Mouse (Mus musculus) neural tube, embryonic 13.5 days (tissue): ENCODE measurements around the gene Hist2h4. TPM values are rescaled to one million over a fixed set of nuclear protein-coding genes. Genes with fewer than 3 reads are reported as not detected.
"Not testable (repeated sequence)": the region's sequence is repeated elsewhere in the genome, so short reads cannot be mapped to it uniquely, and the experiment has no call there.

Experiments used
- ATAC-seq: fragments of 200-750 bp; cut with Nextera tagmentation; 2 replicates; pipeline ENCODE4 v1.8.0; 2017; ENCODE audit warnings: low read depth, mild to moderate bottlenecking, moderate TSS enrichment, moderate library complexity
- H3K27ac ChIP-seq: fragments of 300-500 bp; sonication (generic); replicated peaks from 2 replicates; pipeline ENCODE4 v1.5.1; 2015; ENCODE audit warnings: moderate library complexity, mild to moderate bottlenecking, inconsistent platforms
- H3K27me3 ChIP-seq: fragments of 300-500 bp; sonication (generic); 2 replicates; pipeline ENCODE4 v1.6.1; 2015; ENCODE audit warnings: mild to moderate bottlenecking, inconsistent platforms
- H3K36me3 ChIP-seq: fragments of 300-500 bp; sonication (generic); 2 replicates; pipeline ENCODE4 v1.6.1; 2015; ENCODE audit warnings: mild to moderate bottlenecking, inconsistent platforms
- H3K4me1 ChIP-seq: fragments of 300-500 bp; sonication (generic); replicated peaks from 2 replicates; pipeline ENCODE4 v1.6.1; 2015; ENCODE audit warnings: inconsistent platforms
- H3K4me2 ChIP-seq: fragments of 300-500 bp; sonication (generic); 2 replicates; pipeline ENCODE4 v1.6.1; 2015; ENCODE audit warnings: inconsistent platforms, mild to moderate bottlenecking, moderate library complexity
- H3K4me3 ChIP-seq: fragments of 300-500 bp; sonication (generic); 2 replicates; pipeline ENCODE4 v1.5.1; 2015; ENCODE audit warnings: mild to moderate bottlenecking, inconsistent platforms
- H3K9ac ChIP-seq: fragments of 300-500 bp; sonication (generic); 2 replicates; pipeline ENCODE4 v1.6.1; 2015; ENCODE audit warnings: moderate library complexity, mild to moderate bottlenecking, inconsistent platforms
- H3K9me3 ChIP-seq: fragments of 300-500 bp; sonication (generic); 2 replicates; pipeline ENCODE4 v1.6.1; 2016; ENCODE audit warnings: inconsistent platforms
- WGBS: fragments of 180-500 bp; shearing (Covaris S2); methylation state at CpG from one replicate; pipeline ENCODE4 v1.1.7; 2015; 5-methylcytosine and 5-hydroxymethylcytosine counted together
- polyA plus RNA-seq: library from polyadenylated mRNA; unstranded; fragments of >200 nt; fragmentation: Nextera tagmentation; extraction: Ambion mirVana; gene quantifications from 2 replicates; pipeline ENCODE4 v1.2.1, GENCODE M21; 2015

Gene Hist2h4
- polyA plus RNA-seq, 1 experiment from 2014 or later, result 3.5 TPM

GRCm38 (mm10) chr3:96238954-96239793, 23.9 kb downstream of the Hist2h4 start, which contains the start of gene Hist2h3c2:
TSS of gene Hist2h3c2 (minus strand) at chr3:96239127.
- H3K27ac ChIP-seq, result peak within 1 kb of the TSS; percentile 78
- H3K4me2 ChIP-seq, result peak within 1 kb of the TSS; percentile 52
- ATAC-seq, result peak; percentile 88
- not testable (repeated sequence) for H3K27me3 ChIP-seq, H3K9me3 ChIP-seq, H3K36me3 ChIP-seq
- WGBS, result under 1% methylated on average over 21 of the region's 68 CpGs
- peak within 1 kb of the TSS; percentile 36 for H3K4me3 ChIP-seq
- peaks cover 25% of the 10 kb centered on the region for H3K4me1 ChIP-seq
- H3K9ac ChIP-seq, result peak within 1 kb of the TSS; percentile 66

- Histone ChIP-seq H3K9me3 (no peaks in the 10 kb centered on the region), H3K27me3 (no peaks in the 10 kb centered on the region), H3K36me3 (no peaks in the 10 kb centered on the region), H3K27ac (no peak overlapping the region), H3K9ac (peak overlapping the region; percentile 66), H3K4me3 (peak overlapping the region; percentile 34), H3K4me2 (peak overlapping the region; percentile 52), H3K4me1 (peaks cover 20% of the 10 kb centered on the region)
- WGBS, result under 1% methylated on average over 12 of the region's 12 CpGs
- no peak for ATAC-seq
These were observed 25.1 kb downstream of the Hist2h4 start for GRCm38 (mm10) chr3:96237904-96238511.

- no peaks in the 10 kb centered on the region for H3K27me3 ChIP-seq
- peak overlapping the region; percentile 52 for H3K4me2 ChIP-seq
- peaks cover 20% of the 10 kb centered on the region for H3K4me1 ChIP-seq
- peak overlapping the region; percentile 66 for H3K9ac ChIP-seq
- H3K27ac ChIP-seq, result no peak overlapping the region
- H3K9me3 ChIP-seq, result no peaks in the 10 kb centered on the region
- peak overlapping the region; percentile 34 for H3K4me3 ChIP-seq
- ATAC-seq, result no peak
- no peaks in the 10 kb centered on the region for H3K36me3 ChIP-seq
- WGBS, result 24% methylated on average over 7 of the region's 7 CpGs
These were observed 25.7 kb downstream of the Hist2h4 start for GRCm38 (mm10) chr3:96237335-96237903.

GRCm38 (mm10) chr3:96236834-96237334, 26.2 kb downstream of the Hist2h4 start:
- 82% methylated on average over 4 of the region's 4 CpGs for WGBS
- no peak for ATAC-seq
- peak overlapping the region; percentile 52 for H3K4me2 ChIP-seq
- H3K9me3 ChIP-seq, result no peaks in the 10 kb centered on the region
- peak overlapping the region; percentile 34 for H3K4me3 ChIP-seq
- peaks cover 20% of the 10 kb centered on the region for H3K4me1 ChIP-seq
- H3K9ac ChIP-seq, result peak overlapping the region; percentile 66; the same call in 1 of the 2 replicates
- no peaks in the 10 kb centered on the region for H3K27me3 ChIP-seq
- no peaks in the 10 kb centered on the region for H3K36me3 ChIP-seq
- no peak overlapping the region for H3K27ac ChIP-seq

GRCm38 (mm10) chr3:96235836-96236235, 27.3 kb downstream of the Hist2h4 start:
- no peak overlapping the region for H3K4me2 ChIP-seq
- no peaks in the 10 kb centered on the region for H3K36me3 ChIP-seq
- peaks cover 17% of the 10 kb centered on the region for H3K4me1 ChIP-seq
- no peaks in the 10 kb centered on the region for H3K27me3 ChIP-seq
- no peak for ATAC-seq
- 74% methylated on average over 3 of the region's 3 CpGs for WGBS
- H3K9ac ChIP-seq, result no peak overlapping the region
- H3K4me3 ChIP-seq, result no peak overlapping the region
- H3K9me3 ChIP-seq, result no peaks in the 10 kb centered on the region
- no peak overlapping the region for H3K27ac ChIP-seq

GRCm38 (mm10) chr3:96234914-96235313, 28.2 kb downstream of the Hist2h4 start:
- peaks cover 15% of the 10 kb centered on the region for H3K4me1 ChIP-seq
- no peak overlapping the region for H3K4me2 ChIP-seq
- no peak overlapping the region for H3K4me3 ChIP-seq
- H3K9ac ChIP-seq, result no peak overlapping the region
- H3K27ac ChIP-seq, result no peak overlapping the region
- H3K36me3 ChIP-seq, result no peaks in the 10 kb centered on the region
- WGBS, result 90% methylated on average over 2 of the region's 2 CpGs
- no peaks in the 10 kb centered on the region for H3K27me3 ChIP-seq
- ATAC-seq, result no peak
- no peaks in the 10 kb centered on the region for H3K9me3 ChIP-seq

- no peaks in the 10 kb centered on the region for H3K27me3 ChIP-seq
- no peaks in the 10 kb centered on the region for H3K9me3 ChIP-seq
- no peak for ATAC-seq
- no peak overlapping the region for H3K9ac ChIP-seq
- no peaks in the 10 kb centered on the region for H3K4me1 ChIP-seq
- 64% methylated on average over 2 of the region's 2 CpGs for WGBS
- H3K4me2 ChIP-seq, result no peak overlapping the region
- H3K36me3 ChIP-seq, result no peaks in the 10 kb centered on the region
- no peak overlapping the region for H3K4me3 ChIP-seq
- H3K27ac ChIP-seq, result no peak overlapping the region
These were observed 31.4 kb downstream of the Hist2h4 start for GRCm38 (mm10) chr3:96231758-96232120.

GRCm38 (mm10) chr3:96230910-96231757, 32.0 kb downstream of the Hist2h4 start:
- no peaks in the 10 kb centered on the region for H3K9me3 ChIP-seq
- ATAC-seq, result no peak
- no peak overlapping the region for H3K4me2 ChIP-seq
- no peak overlapping the region for H3K4me3 ChIP-seq
- H3K27me3 ChIP-seq, result no peaks in the 10 kb centered on the region
- 78% methylated on average over 4 of the region's 4 CpGs for WGBS
- H3K4me1 ChIP-seq, result no peaks in the 10 kb centered on the region
- no peak overlapping the region for H3K27ac ChIP-seq
- no peaks in the 10 kb centered on the region for H3K36me3 ChIP-seq
- H3K9ac ChIP-seq, result no peak overlapping the region

- Histone ChIP-seq H3K4me2 (no peak overlapping the region), H3K9me3 (no peaks in the 10 kb centered on the region), H3K36me3 (no peaks in the 10 kb centered on the region), H3K27me3 (no peaks in the 10 kb centered on the region), H3K27ac (no peak overlapping the region), H3K4me3 (no peak overlapping the region), H3K4me1 (0 out of 2 replicates have a peak, but pooled peaks cover 4% of the 10 kb centered on the region), H3K9ac (no peak overlapping the region)
- WGBS, result 77% methylated on average over 2 of the region's 2 CpGs
- no peak for ATAC-seq
These were observed 32.7 kb downstream of the Hist2h4 start for GRCm38 (mm10) chr3:96230404-96230803.

- no peak for ATAC-seq
- WGBS, result 68% methylated on average over 2 of the region's 2 CpGs
These were observed 34.3 kb downstream of the Hist2h4 start for GRCm38 (mm10) chr3:96228828-96229227.

GRCm38 (mm10) chr3:96226695-96227648, 36.1 kb downstream of the Hist2h4 start:
- H3K4me3 ChIP-seq, result no peak overlapping the region
- H3K9ac ChIP-seq, result no peak overlapping the region
- H3K4me2 ChIP-seq, result no peak overlapping the region
- no peak for ATAC-seq
- H3K27me3 ChIP-seq, result no peaks in the 10 kb centered on the region
- H3K27ac ChIP-seq, result no peak overlapping the region
- 72% methylated on average over 8 of the region's 8 CpGs for WGBS
- H3K9me3 ChIP-seq, result no peaks in the 10 kb centered on the region
- H3K36me3 ChIP-seq, result no peaks in the 10 kb centered on the region
- peaks cover 25% of the 10 kb centered on the region for H3K4me1 ChIP-seq

More at GRCm38 (mm10) chr3:96228828-96229227, 34.3 kb downstream of the Hist2h4 start:
- Histone ChIP-seq H3K9me3 (no peaks in the 10 kb centered on the region), H3K4me2 (no peak overlapping the region), H3K4me1 (0 out of 2 replicates have a peak, but pooled peaks cover 10% of the 10 kb centered on the region), H3K9ac (no peak overlapping the region), H3K36me3 (no peaks in the 10 kb centered on the region), H3K27me3 (no peaks in the 10 kb centered on the region), H3K27ac (no peak overlapping the region), H3K4me3 (no peak overlapping the region)
